Mouse (Mus musculus) frontal cortex, postnatal 14 days (tissue): ENCODE results near the gene Rufy3.

Experiments used
- DNase-seq, 2 experiments: peaks; one replicate each; pipeline ENCODE4 v3.0.0; 2022; ENCODE audit warnings: low spot score in 2 of 2

The Rufy3 gene

DNA sequence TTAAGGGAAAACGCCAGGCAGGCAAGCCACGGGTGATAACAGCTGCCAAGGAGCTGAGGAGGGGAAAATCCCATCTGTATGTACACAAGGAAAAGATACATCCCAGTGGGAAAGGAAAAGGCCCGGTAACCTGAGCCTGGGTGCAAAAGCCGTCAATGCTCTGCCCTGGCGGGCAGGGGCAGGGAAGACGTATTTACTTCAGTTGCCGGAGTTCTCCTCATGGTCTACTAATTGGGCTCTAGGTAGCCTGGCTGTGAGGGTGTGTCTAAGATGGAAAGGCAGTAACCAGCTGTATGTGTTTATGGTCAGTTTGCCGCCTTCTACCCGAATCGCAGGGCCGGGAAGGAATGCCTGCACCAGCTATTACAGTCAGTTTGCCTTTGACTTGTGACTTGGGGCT, 64.3 kb downstream of the Rufy3 start:
- DNase-seq, result no peak

DNA sequence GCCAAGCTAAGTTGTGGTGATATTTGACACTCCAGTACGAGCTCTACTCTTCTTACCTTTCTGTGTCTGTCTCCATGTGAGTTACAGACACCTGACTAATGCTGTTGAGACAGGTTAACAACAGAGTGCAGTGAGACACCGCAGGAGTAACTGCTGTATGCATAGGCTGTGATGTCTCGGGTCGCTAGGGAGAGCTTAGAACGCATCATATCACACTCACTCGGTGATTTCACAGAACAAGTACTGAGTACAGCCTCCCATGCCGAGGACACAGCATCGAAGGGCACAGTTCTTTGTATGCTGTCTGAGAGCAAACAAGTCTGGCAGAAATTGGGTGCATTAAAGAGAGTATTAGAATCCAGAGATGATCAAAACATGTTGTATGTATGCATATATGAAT, 65.1 kb downstream of the Rufy3 start:
- no peak for DNase-seq

DNA sequence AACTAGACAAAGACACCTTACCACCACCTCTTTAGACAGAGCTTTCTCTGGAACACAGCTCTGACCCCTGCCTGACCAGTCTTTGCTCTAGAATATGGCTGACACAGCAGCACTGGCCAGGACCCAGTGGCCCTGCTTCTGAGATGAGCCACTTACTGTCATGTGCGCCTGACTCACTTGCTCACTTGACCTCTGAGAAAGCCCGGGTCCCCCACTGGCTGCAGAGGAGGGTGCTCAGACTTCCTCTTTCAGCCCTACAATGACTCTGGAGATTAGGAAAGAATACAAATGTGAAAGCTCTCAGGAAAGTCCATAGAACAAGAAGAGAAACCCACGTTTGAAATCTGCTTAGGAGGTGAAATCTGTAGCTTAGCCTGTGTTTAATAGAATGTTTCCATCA, 66.0 kb downstream of the Rufy3 start:
- no peak for DNase-seq

DNA sequence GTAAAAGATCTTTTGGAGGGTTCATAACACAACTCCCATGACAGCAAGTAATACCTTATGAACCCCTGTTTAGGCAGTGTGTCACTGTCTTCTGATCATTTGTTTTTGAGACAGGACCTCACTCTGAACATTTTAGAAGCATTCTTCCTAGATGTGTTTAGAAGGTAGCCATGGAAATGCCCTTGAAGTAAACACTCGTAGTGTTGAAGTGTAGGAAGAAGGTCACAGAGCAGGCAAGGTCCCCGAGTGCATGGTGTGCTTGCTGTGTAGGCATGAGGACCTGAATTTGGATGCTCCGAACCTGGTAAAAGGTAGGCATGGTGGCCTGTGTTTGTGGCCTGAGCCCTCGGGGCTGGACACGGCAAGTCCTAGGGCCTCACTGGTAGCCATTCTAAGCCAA, 66.7 kb downstream of the Rufy3 start:
- DNase-seq, result no peak

DNA sequence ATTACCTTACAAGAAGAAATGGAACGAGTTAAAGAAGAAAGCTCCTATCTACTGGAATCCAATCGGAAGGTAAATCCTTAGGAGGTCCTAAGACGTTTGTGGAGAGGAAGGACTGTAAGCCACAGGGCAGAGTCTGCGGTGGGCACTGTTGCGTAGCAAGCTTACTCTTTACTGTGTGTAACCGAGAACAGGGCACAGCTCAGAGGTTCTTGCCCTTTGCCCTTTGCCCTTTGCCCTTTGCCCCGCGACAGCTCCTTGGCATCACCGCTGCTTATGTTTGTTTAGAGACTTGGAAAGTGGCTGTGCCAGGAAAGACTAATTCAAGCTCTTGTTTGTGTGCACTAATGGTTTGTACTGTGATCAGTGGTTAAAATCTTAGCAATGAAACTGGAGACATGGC, 67.6 kb downstream of the Rufy3 start:
- no peak for DNase-seq

DNA sequence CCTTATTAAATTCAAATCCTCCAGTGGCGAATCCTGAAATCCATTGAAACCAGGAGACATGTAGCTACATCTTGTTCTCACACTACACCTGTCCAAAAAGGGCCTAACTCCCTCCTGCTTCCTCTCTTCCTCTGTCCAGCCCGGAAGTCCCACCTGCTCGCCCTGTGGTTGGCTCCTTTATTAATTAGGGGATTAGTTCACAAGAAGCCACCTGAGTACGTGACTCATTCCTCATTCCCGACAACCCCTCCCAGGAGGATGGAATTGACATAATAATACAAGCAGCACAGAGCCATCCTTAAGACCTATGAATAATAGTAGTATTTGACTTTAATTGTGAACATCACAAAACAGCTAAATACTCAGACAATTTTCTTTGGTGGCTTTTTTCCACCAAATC, 69.2 kb downstream of the Rufy3 start:
- no peak for DNase-seq

DNA sequence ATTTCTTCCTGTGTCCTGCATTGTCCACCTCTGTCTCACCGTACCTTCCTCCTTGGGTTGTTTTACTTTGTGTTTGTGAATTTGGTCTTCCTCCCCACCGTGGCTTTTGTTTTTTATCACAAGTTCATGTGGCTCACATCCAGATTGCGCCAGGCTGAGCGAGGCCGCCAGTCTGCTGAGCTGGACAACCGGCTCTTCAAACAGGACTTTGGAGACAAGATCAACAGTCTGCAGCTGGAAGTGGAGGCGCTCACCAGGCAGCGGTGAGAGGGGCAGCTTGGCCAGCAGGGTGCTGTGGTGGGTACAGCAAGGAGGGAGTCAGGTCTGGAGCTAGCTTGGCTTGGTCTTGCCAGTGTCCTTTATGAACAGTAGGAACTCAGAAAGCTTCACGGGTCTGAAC, 77.9 kb downstream of the Rufy3 start:
- DNase-seq, result no peak

DNA sequence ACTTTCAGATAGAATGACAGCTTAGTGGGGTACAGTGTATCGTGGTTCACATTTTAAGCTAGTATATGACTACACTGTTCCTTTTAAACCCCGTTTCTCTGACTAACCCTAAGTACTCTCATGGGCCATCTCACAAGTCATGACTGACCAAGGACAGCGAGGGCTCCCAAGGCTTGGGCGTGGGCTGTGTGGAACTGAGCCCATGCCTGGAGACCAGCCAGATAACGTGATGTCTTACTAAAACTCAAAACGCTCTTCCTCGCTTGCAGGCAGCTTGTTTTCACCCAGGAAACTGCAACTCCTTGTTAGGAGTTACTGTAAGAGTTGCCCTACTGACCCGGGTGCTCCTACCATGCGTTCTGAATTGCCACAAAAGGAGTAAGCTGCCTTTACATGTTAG, 78.7 kb downstream of the Rufy3 start:
- DNase-seq, result no peak

DNA sequence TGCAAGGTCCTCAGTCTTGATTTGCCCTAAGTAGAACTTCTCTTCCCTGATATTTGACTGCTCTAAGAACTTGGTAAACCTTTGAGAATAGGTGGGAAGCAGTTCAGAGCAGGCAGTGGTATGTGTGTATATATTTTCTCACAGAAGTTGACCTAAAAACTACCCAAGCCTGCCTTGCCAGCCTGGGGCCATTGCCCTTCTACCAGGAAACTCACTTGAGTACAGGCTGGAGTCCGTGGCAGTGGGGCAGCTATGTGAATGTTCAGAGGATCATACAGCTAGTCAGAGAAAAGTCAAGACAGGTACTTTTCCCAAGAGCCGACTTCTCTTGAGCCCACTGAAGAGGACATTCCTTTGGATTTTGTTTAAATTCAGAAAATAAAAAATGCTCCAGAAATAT, 80.1 kb downstream of the Rufy3 start:
- DNase-seq, result no peak

DNA sequence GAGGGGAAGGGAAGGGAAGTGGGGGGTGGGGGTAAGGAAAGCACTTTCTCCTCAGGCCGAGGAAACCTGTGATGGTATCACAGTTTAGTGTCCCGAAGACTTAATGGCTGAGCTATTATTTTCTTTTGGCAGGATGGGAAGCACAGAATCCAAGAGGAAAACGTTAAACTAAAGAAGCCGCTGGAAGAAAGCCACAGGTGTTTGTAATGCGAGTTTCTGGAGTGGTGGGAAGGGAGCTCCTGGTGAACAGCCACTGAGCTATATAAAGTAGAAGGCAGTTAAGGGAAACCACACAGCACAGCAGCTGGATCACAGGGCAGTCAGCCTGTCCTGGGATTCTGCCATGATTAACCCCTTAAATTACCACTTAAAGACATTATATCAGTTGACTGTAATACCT, 80.6 kb downstream of the Rufy3 start:
- no peak for DNase-seq

DNA sequence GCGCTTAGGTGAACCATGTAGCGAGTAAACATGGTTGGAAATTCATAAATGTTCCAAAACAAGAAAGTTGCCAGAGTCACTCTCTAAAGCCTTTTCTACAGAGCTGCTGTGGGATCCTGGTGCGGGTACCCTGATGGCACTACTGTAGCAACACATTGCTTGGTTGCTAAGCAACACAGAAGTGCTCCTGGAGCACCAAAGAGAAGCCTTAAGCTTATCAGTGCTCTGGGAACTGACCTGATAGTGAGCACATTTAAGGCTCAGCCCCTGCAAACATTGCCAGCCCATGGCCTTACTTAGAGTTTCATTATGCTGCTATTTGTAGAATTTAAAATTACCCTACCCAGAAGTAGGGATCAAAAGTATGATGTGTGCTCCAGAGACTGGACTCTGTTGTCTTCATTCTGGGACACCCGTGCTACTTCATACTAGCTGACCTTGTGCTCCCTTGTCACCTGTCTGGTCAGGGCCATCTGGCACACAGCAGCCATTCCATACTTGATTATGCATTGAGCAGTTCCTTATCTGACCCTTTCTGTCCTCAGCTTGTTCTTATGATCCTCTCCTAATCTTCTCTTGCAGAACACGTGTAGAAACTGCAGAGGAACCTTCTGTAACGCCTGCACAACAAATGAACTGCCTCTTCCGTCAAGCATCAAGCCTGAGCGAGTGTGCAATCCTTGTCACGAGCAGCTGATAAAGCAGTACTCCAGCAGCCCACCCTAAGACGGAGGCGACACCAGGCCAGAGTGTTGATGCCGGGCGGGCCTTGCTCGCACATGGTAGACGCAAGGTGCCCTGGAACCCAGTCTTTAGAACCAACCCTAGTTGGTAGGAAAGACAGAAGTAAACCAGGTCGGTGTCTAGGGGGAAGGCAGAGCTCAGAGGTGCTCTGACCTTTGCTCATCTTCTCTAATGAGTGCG, 84.7 kb downstream of the Rufy3 start:
- DNase-seq, result no peak

DNA sequence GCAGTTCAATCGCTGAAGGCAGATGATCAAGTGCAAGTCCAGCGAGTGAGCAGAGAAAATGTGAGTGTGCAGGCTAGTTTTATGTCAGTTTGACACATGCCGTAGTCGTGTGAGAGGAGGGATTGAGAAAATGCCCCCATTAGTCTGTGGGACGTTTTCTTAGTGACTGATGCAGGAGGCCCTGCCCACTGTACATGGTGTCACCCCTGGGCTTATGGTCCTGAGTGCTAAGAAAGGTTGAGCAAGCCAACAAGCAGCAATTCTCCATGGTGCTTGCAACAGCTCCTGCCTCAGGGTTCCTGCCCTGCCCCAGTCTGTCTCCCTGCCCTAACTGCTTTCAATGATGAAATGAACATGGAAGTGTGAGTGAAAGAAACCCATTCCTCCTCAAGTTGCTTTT, 87.7 kb downstream of the Rufy3 start:
- DNase-seq, result no peak

DNA sequence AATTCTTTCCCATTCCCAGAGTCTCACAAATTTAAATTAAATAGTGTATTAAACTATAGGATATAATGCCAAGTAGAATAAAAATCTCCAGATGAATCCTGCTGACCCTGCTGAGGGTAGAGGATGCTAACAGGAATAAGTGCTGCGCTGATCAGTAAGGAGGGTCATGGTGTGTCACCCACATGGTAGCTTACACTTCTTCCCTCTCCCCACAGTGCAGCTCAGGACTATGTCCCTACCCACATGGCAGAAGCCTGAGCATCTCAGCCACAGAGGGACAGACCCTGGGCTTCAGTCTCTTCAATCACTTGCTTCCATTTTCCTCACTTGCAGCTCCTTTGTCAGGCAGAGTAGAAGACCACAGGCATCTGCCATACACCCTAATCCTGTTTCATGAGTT, 93.0 kb downstream of the Rufy3 start:
- DNase-seq, result no peak

DNA sequence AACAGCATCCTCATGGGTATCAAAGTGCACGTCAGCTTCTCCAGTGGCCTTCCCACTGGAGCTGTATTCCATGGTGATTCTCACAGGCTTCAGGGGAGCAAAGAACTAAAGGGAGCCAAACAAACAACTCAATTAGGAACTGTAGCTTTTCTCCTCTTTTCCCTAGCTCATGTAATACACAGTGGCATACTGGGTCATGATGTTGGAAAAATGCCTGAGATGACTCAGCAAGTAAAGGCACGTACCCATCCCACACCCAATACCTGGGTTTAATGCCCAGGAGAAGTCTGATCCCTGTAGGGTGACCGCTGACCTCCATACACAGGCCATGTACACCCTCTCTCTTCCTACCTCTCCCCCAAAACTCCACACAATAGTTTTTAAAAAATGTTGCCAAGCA, 98.3 kb downstream of the Rufy3 start:
- no peak for DNase-seq

DNA sequence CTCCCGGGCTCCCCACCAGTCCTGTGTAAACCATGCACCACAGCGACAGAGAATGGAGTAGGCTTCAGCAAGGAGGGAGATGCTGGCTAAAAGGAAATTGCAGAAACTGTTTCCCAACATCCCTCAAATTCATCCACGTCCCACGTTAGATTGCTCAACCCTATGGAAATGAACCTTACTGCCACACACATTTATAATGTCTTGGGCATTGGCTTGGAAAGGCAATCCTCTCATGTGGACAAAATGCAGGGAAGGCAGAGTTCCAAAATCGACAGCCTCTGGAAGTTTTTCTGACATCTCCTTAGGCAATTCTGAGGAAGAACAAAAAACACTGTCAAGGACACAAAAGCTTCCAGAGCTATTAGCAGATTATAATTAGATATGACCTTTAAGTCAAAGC, 99.0 kb downstream of the Rufy3 start:
- no peak for DNase-seq

DNA sequence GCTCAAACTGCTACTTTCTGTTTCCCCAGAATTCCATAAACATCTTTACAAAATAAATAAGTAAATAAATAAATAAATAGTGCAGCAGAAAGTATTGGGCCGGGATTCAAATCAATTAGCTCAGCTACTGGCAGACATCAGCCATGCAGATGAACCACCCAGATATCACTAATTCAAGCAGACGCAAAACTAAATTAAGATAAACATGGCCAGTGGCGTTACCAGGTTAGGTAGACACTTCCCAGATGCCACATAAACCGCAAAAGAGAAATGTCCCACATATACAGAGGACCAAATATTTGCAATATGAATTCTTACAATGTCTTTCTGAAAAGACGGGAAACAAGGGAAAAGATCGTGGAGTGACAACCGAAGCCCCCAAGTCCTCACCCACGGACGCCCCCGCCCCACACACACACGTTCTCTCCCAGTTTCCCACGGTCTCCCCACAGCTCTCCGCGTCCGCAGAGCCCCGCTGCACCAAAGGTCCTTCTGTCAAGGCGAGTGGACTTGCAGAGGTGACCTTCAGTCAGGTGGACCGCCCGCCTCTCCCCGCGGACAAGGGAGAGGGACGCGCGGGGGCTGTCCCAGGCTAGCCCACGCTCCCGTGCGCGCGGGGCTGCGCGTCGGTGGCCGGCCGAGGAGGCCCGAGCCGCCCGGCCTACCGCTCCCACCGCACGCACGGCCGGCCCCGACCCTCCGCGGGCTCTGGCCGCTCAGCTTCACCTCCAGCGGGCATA, 110.0 kb downstream of the Rufy3 start:
- DNase-seq, result no peak

DNA sequence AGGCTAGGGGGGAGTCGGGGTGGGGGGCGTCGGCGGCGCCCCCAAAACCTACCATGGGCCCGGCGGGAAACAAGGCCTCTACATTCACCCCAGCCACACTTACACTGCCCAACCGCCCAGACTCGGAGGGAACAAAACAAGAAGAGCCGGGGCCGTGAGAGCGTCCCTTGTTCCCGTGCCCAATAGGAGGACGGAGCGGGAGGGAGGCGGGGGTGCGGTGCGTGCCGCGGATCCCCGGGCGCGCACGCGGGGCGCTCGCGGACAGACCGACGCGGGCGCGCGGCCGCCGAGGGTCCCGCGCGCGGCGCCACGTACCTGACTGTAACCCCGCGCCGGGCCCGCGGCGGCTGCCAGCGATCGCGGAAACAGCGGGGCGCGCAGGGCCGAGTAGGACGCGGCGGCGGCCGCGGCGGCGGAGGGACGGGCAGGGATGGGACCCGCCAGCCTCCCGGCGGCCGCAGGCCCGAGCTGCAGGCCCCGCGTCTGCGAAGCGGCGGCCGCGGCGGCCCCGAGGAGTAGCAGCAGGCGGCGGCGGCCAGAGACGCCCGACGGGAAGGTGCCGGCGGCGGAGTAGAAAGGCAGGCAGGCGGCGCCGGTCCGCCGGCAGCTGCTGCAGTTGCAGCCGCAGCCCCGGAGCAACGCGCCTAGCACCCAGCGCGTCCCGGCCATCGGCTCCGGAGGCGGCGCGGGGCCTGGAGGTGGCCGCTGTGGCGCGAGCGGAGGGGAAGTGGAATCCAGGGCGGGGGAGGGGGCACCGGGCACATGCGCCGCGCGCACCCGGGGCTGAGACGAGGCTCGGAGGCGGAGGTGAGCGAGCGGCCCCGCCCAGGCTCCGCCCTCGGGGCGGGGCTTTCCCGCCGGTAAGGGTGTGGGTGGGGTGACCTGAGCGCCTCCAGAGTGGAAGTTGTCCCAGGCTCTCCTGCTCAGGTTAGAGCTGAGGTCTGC, 110.9 kb downstream of the Rufy3 start, which contains the start of gene Grsf1:
Gene Grsf1 (minus strand): TSS at position 729 of the 945 bp plus-strand sequence.
- peak; percentile 76 to 81 for DNase-seq

DNA sequence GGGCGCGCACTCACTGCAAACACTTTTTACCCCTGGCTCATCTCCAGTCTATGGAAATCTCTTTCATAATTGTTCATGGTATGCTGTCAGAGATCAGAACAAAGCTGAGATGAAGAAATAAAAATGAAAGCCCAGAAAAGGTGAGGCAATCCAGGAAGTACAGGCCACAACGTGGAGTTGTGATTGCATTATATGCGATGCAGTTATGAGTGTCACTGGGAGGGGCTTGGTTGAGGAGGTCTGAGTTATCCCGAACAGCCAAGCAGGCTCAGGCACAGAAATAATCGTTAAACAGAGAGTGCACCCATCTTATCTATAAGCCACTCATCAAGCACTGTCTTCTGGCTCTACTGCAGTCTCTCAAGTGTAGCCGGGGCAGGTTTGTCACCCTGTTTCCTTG, 114.1 kb downstream of the Rufy3 start:
- DNase-seq, result no peak

DNA sequence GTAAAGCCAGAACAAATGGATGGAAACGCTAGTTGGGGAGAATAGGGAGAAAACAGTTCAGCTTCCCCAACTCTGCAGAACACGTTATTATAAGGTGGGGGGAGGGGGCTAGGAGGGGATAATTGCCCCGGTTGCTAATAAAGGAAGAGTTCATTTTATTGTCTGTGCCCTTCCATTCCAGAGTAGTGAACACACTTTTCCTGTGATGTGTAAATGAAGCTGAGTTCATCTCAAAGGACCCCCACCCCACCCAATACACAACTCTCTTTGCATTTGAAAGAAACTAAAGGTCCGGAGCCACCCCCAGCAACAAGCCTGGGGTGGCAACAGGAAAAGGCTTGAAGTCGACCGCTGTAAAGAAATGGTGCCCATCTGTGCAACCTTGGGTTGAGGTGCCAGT, 114.5 kb downstream of the Rufy3 start:
- DNase-seq, result no peak

DNA sequence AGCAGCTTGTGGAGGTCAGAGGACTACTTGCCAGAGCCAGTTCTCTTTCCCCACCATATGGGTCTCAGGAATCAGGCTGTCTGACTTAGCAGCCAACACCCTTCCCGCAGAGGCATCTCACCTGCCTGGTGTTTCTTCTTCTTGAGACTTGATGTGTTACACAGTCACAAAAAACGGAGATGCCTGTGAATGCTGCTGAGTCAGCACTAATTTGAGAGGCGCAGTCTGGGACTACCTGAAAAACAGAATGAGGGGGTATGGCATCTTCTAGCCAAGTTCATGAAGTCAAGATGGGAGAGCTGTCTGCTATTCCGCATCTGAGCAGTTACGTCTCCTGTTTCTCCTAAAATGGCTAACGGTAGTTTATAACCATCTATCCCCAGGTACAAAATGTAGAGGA, 115.7 kb downstream of the Rufy3 start:
- DNase-seq, result no peak

DNA sequence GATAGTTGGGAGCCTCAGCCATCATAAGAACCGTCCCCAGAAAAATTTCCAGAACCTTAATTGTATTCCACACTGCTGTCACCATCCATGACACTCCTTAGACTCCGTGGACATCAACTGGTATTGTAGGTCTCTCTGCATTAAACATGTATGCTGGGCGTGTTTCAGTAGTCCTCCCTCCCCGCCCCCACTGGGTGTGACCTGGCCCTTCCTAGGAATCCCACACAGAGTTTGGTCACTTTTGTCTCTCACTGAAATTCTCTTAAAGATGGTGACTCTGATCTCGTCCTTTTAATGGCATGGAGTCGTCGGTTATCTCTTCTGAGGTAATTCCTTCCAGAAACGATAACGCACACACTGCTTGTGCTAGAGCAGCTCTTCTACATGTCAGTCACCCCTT, 118.9 kb downstream of the Rufy3 start:
- no peak for DNase-seq

DNA sequence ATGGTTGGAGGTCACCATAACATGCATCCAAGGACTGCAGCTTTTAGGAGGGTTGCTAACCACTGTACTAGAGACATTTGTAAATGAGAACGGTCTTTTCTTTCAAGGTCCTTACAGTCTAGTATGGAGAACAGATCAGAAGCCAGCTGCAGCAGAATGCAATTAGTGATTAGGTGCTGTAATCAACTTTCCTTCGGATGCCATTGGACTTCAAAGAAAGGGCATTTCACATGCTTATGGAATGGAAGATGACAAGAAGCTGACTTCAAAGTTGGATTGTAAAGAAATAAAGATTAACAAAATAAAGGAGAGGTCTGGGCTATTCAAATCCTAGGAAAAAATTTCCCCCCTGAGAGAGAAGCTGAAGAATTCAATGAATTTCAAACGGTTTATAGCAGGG, 119.4 kb downstream of the Rufy3 start:
- DNase-seq, result no peak
